Mouse (Mus musculus): ENCODE data around the gene Adcy1. TPM values are rescaled to one million over a fixed set of nuclear protein-coding genes. Genes with fewer than 3 reads are reported as not detected.
A peak's percentile ranks its signal among the peaks of the same experiment; 100 is the strongest.

Adcy1 gene
- polyA plus RNA-seq, 1 experiment = 2.3 TPM

GRCm38 (mm10) chr11:7198006-7198405 is 134.7 kb downstream of the Adcy1 start:
- H3K4me1 ChIP-seq (replicated peaks; ENCODE audit: control insufficient read depth, insufficient read depth, low read length) = no peaks in the 10 kb centered on the region
- no peak overlapping the region for H3K27ac ChIP-seq (ENCODE audit: control insufficient read depth, insufficient read depth, low read length)
- no peaks in the 10 kb centered on the region for H3K36me3 ChIP-seq (ENCODE audit: control insufficient read depth, insufficient read depth, low read length)
- H3K4me3 ChIP-seq (ENCODE audit: control insufficient read depth, insufficient read depth, low read length) = no peak overlapping the region
- 92% methylated on average over 19 of the region's 19 CpGs for WGBS
- DNase-seq = no peak
- no peaks in the 10 kb centered on the region for H3K27me3 ChIP-seq (ENCODE audit: control insufficient read depth, insufficient read depth, low read length)
- no peak for TF ChIP-seq CTCF (IDR thresholded peaks at IDR 0.05; ENCODE audit: borderline replicate concordance, control insufficient read depth, extremely low read depth, insufficient read depth, low read length, poor library complexity)
- TF ChIP-seq POLR2A (IDR thresholded peaks at IDR 0.05; ENCODE audit: control insufficient read depth, extremely low read depth, insufficient read depth, low read length, poor library complexity) = no peak

GRCm38 (mm10) chr11:7198481-7199256 is 135.4 kb downstream of the Adcy1 start:
- 72% methylated on average over 10 of the region's 10 CpGs for WGBS
- Histone ChIP-seq H3K4me3 (ENCODE audit: control insufficient read depth, insufficient read depth, low read length) (no peak overlapping the region), H3K36me3 (ENCODE audit: control insufficient read depth, insufficient read depth, low read length) (no peaks in the 10 kb centered on the region), H3K27ac (ENCODE audit: control insufficient read depth, insufficient read depth, low read length) (no peak overlapping the region), H3K4me1 (replicated peaks; ENCODE audit: control insufficient read depth, insufficient read depth, low read length) (no peaks in the 10 kb centered on the region), H3K27me3 (ENCODE audit: control insufficient read depth, insufficient read depth, low read length) (no peaks in the 10 kb centered on the region)
- TF ChIP-seq CTCF (IDR thresholded peaks at IDR 0.05; ENCODE audit: borderline replicate concordance, control insufficient read depth, extremely low read depth, insufficient read depth, low read length, poor library complexity) (no peak), POLR2A (IDR thresholded peaks at IDR 0.05; ENCODE audit: control insufficient read depth, extremely low read depth, insufficient read depth, low read length, poor library complexity) (no peak)
- no peak for DNase-seq

- H3K4me3 ChIP-seq (ENCODE audit: control insufficient read depth, insufficient read depth, low read length) = no peak overlapping the region
- TF ChIP-seq POLR2A (IDR thresholded peaks at IDR 0.05; ENCODE audit: control insufficient read depth, extremely low read depth, insufficient read depth, low read length, poor library complexity) = no peak
- no peaks in the 10 kb centered on the region for H3K27me3 ChIP-seq (ENCODE audit: control insufficient read depth, insufficient read depth, low read length)
- DNase-seq = peak; percentile 40
- H3K27ac ChIP-seq (ENCODE audit: control insufficient read depth, insufficient read depth, low read length) = no peak overlapping the region
- WGBS = 54% methylated on average over 14 of the region's 14 CpGs
- H3K36me3 ChIP-seq (ENCODE audit: control insufficient read depth, insufficient read depth, low read length) = no peaks in the 10 kb centered on the region
- no peaks in the 10 kb centered on the region for H3K4me1 ChIP-seq (replicated peaks; ENCODE audit: control insufficient read depth, insufficient read depth, low read length)
Observed at GRCm38 (mm10) chr11:7199736-7200392, 136.6 kb downstream of the Adcy1 start.

GRCm38 (mm10) chr11:7200393-7200783 is 137.1 kb downstream of the Adcy1 start:
- no peak overlapping the region for H3K27ac ChIP-seq (ENCODE audit: control insufficient read depth, insufficient read depth, low read length)
- no peak for TF ChIP-seq POLR2A (IDR thresholded peaks at IDR 0.05; ENCODE audit: control insufficient read depth, extremely low read depth, insufficient read depth, low read length, poor library complexity)
- no peak for TF ChIP-seq CTCF (IDR thresholded peaks at IDR 0.05; ENCODE audit: borderline replicate concordance, control insufficient read depth, extremely low read depth, insufficient read depth, low read length, poor library complexity)
- H3K4me1 ChIP-seq (replicated peaks; ENCODE audit: control insufficient read depth, insufficient read depth, low read length) = no peaks in the 10 kb centered on the region
- no peak for DNase-seq
- no peaks in the 10 kb centered on the region for H3K27me3 ChIP-seq (ENCODE audit: control insufficient read depth, insufficient read depth, low read length)
- 87% methylated on average over 9 of the region's 9 CpGs for WGBS
- no peaks in the 10 kb centered on the region for H3K36me3 ChIP-seq (ENCODE audit: control insufficient read depth, insufficient read depth, low read length)
- no peak overlapping the region for H3K4me3 ChIP-seq (ENCODE audit: control insufficient read depth, insufficient read depth, low read length)

- no peak for TF ChIP-seq POLR2A (IDR thresholded peaks at IDR 0.05; ENCODE audit: control insufficient read depth, extremely low read depth, insufficient read depth, low read length, poor library complexity)
- TF ChIP-seq CTCF (IDR thresholded peaks at IDR 0.05; ENCODE audit: borderline replicate concordance, control insufficient read depth, extremely low read depth, insufficient read depth, low read length, poor library complexity) = no peak
- Histone ChIP-seq H3K4me3 (ENCODE audit: control insufficient read depth, insufficient read depth, low read length) (no peak overlapping the region), H3K36me3 (ENCODE audit: control insufficient read depth, insufficient read depth, low read length) (no peaks in the 10 kb centered on the region), H3K27me3 (ENCODE audit: control insufficient read depth, insufficient read depth, low read length) (no peaks in the 10 kb centered on the region), H3K27ac (ENCODE audit: control insufficient read depth, insufficient read depth, low read length) (no peak overlapping the region), H3K4me1 (replicated peaks; ENCODE audit: control insufficient read depth, insufficient read depth, low read length) (no peaks in the 10 kb centered on the region)
- WGBS = 78% methylated on average over 7 of the region's 7 CpGs
- DNase-seq = no peak
Observed at GRCm38 (mm10) chr11:7202206-7202605, 138.9 kb downstream of the Adcy1 start.

- H3K27me3 ChIP-seq (ENCODE audit: control insufficient read depth, insufficient read depth, low read length) = no peaks in the 10 kb centered on the region
- DNase-seq = no peak
- 90% methylated on average over 9 of the region's 9 CpGs for WGBS
Observed at GRCm38 (mm10) chr11:7203846-7204245, 140.6 kb downstream of the Adcy1 start.

More at GRCm38 (mm10) chr11:7203846-7204245, 140.6 kb downstream of the Adcy1 start:
- no peak overlapping the region for H3K4me3 ChIP-seq (ENCODE audit: control insufficient read depth, insufficient read depth, low read length)
- no peaks in the 10 kb centered on the region for H3K36me3 ChIP-seq (ENCODE audit: control insufficient read depth, insufficient read depth, low read length)
- TF ChIP-seq CTCF (IDR thresholded peaks at IDR 0.05; ENCODE audit: borderline replicate concordance, control insufficient read depth, extremely low read depth, insufficient read depth, low read length, poor library complexity) = no peak
- TF ChIP-seq POLR2A (IDR thresholded peaks at IDR 0.05; ENCODE audit: control insufficient read depth, extremely low read depth, insufficient read depth, low read length, poor library complexity) = no peak
- no peak overlapping the region for H3K27ac ChIP-seq (ENCODE audit: control insufficient read depth, insufficient read depth, low read length)
- no peaks in the 10 kb centered on the region for H3K4me1 ChIP-seq (replicated peaks; ENCODE audit: control insufficient read depth, insufficient read depth, low read length)

Data from thymus, adult 2 months (tissue).